Mouse (Mus musculus) embryonic facial prominence, embryonic 15.5 days (tissue): ENCODE measurements around the gene Slc7a6. TPM values are rescaled to one million over a fixed set of nuclear protein-coding genes. Genes with fewer than 3 reads are reported as not detected.

Experiments
- ATAC-seq: fragments of 200-750 bp; cut with Nextera tagmentation; 2 replicates; pipeline ENCODE4 v1.8.0; 2017; ENCODE audit warnings: low read depth, moderate TSS enrichment; ENCODE audit not compliant: insufficient number of reproducible peaks, low FRiP score, low TSS enrichment
- H3K27ac ChIP-seq: fragments of 300-500 bp; sonication (generic); replicated peaks from 2 replicates; pipeline ENCODE4 v1.5.1; 2015; ENCODE audit warnings: mild to moderate bottlenecking, inconsistent platforms
- H3K27me3 ChIP-seq: fragments of 300-500 bp; sonication (generic); 2 replicates; pipeline ENCODE4 v1.6.1; 2015; ENCODE audit warnings: inconsistent platforms
- H3K36me3 ChIP-seq: fragments of 300-500 bp; sonication (generic); 2 replicates; pipeline ENCODE4 v1.6.1; 2015; ENCODE audit warnings: mild to moderate bottlenecking, inconsistent platforms
- H3K4me1 ChIP-seq: fragments of 300-500 bp; sonication (generic); 2 replicates; pipeline ENCODE4 v1.6.1; 2015; ENCODE audit warnings: inconsistent platforms
- H3K4me2 ChIP-seq: fragments of 300-500 bp; sonication (generic); replicated peaks from 2 replicates; pipeline ENCODE4 v1.6.1; 2015; ENCODE audit warnings: mild to moderate bottlenecking, inconsistent platforms
- H3K4me3 ChIP-seq: fragments of 300-500 bp; sonication (generic); replicated peaks from 2 replicates; pipeline ENCODE4 v1.5.1; 2015; ENCODE audit warnings: mild to moderate bottlenecking, inconsistent platforms
- H3K9ac ChIP-seq: fragments of 300-500 bp; sonication (generic); 2 replicates; pipeline ENCODE4 v1.6.1; 2015; ENCODE audit warnings: inconsistent platforms
- H3K9me3 ChIP-seq: fragments of 300-500 bp; sonication (generic); replicated peaks from 2 replicates; pipeline ENCODE4 v1.6.1; 2016; ENCODE audit warnings: inconsistent platforms
- WGBS: fragments of 180-500 bp; shearing (Covaris S2); methylation state at CpG from one replicate; pipeline ENCODE4 v1.1.7; 2015; 5-methylcytosine and 5-hydroxymethylcytosine counted together
- polyA plus RNA-seq: library from polyadenylated mRNA; unstranded; fragments of >200 nt; fragmentation: Nextera tagmentation; extraction: Ambion mirVana; gene quantifications from 2 replicates; pipeline ENCODE4 v1.2.1, GENCODE M21; 2015

The Slc7a6 gene
- polyA plus RNA-seq, 1 experiment from 2014 or later = 44.0 TPM

GRCm38 (mm10) chr8:106163251-106163650, 5.4 kb upstream of the Slc7a6 start:
- Histone ChIP-seq H3K4me2 (no peak overlapping the region), H3K27ac (no peak overlapping the region)

GRCm38 (mm10) chr8:106165460-106165859, 3.2 kb upstream of the Slc7a6 start:
- Histone ChIP-seq H3K4me3 (no peak overlapping the region), H3K4me1 (peaks cover 13% of the 10 kb centered on the region; the same call in 1 of the 2 replicates), H3K27ac (no peak overlapping the region), H3K36me3 (peaks cover 41% of the 10 kb centered on the region), H3K9me3 (no peaks in the 10 kb centered on the region), H3K9ac (no peak overlapping the region), H3K4me2 (no peak overlapping the region), H3K27me3 (no peaks in the 10 kb centered on the region)
- 52% methylated on average over 4 of the region's 4 CpGs for WGBS
- no peak for ATAC-seq

More at GRCm38 (mm10) chr8:106163251-106163650, 5.4 kb upstream of the Slc7a6 start:
- WGBS = 88% methylated on average over 9 of the region's 9 CpGs
- H3K4me1 ChIP-seq = peaks cover 3% of the 10 kb centered on the region; the same call in 1 of the 2 replicates
- H3K4me3 ChIP-seq = no peak overlapping the region
- H3K27me3 ChIP-seq = no peaks in the 10 kb centered on the region
- no peak overlapping the region for H3K9ac ChIP-seq
- H3K36me3 ChIP-seq = peaks cover 47% of the 10 kb centered on the region
- no peaks in the 10 kb centered on the region for H3K9me3 ChIP-seq
- ATAC-seq = no peak

- Histone ChIP-seq H3K4me2 (peak overlapping the region; percentile 94), H3K36me3 (peaks cover 4% of the 10 kb centered on the region; the same call in 1 of the 2 replicates), H3K4me1 (peaks cover 13% of the 10 kb centered on the region; the same call in 1 of the 2 replicates), H3K9ac (peak overlapping the region; percentile 74), H3K9me3 (no peaks in the 10 kb centered on the region), H3K27me3 (no peaks in the 10 kb centered on the region), H3K4me3 (peak overlapping the region; percentile 71), H3K27ac (peak overlapping the region; percentile 89)
- WGBS = 2% methylated on average over 54 of the region's 54 CpGs
- ATAC-seq = peak; percentile 68
Measured at GRCm38 (mm10) chr8:106169017-106169933, 618 bp downstream of the Slc7a6 start.

- H3K4me2 ChIP-seq = peak overlapping the region; percentile 94
- H3K27ac ChIP-seq = peak overlapping the region; percentile 89; the same call in 1 of the 2 replicates
- ATAC-seq = no peak
- peak overlapping the region; percentile 71 for H3K4me3 ChIP-seq
- H3K27me3 ChIP-seq = no peaks in the 10 kb centered on the region
- WGBS = 23% methylated on average over 6 of the region's 6 CpGs
- H3K4me1 ChIP-seq = peaks cover 13% of the 10 kb centered on the region; the same call in 1 of the 2 replicates
- H3K36me3 ChIP-seq = no peaks in the 10 kb centered on the region
- peak overlapping the region; percentile 74; the same call in 1 of the 2 replicates for H3K9ac ChIP-seq
- H3K9me3 ChIP-seq = no peaks in the 10 kb centered on the region
Measured at GRCm38 (mm10) chr8:106169934-106170480, 1.4 kb downstream of the Slc7a6 start.

DNA sequence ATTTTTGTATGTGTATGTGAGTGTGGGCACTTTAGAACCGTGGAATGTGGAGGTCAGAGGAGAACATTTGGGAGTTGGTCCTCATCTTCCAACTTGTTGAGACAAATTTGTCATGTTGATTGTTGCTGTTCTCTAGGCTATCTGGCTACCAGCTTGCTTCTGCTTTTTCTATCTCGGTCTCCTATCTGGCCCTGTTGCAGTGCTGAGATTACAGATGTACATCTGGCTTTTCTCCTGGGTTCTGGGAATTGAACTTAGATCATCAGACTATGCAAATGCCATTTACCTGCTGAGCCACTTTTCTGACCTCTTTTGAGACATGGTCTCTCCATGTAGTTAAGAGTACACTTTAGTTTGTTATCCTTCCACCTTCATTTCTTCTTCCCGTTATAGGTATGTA, 4.9 kb downstream of the Slc7a6 start:
- H3K4me1 ChIP-seq = peaks cover 18% of the 10 kb centered on the region
- 91% methylated on average over 3 of the region's 3 CpGs for WGBS
- ATAC-seq = no peak
- H3K27ac ChIP-seq = no peak overlapping the region
- H3K9me3 ChIP-seq = no peaks in the 10 kb centered on the region
- H3K4me2 ChIP-seq = no peak overlapping the region
- H3K9ac ChIP-seq = no peak overlapping the region
- H3K36me3 ChIP-seq = no peaks in the 10 kb centered on the region
- H3K4me3 ChIP-seq = no peak overlapping the region
- H3K27me3 ChIP-seq = no peaks in the 10 kb centered on the region

- peaks cover 6% of the 10 kb centered on the region; the same call in 1 of the 2 replicates for H3K36me3 ChIP-seq
- no peak overlapping the region for H3K9ac ChIP-seq
- H3K9me3 ChIP-seq = no peaks in the 10 kb centered on the region
- H3K27ac ChIP-seq = no peak overlapping the region
- H3K4me3 ChIP-seq = no peak overlapping the region
- no peak overlapping the region for H3K4me2 ChIP-seq
- peaks cover 9% of the 10 kb centered on the region; the same call in 1 of the 2 replicates for H3K4me1 ChIP-seq
- H3K27me3 ChIP-seq = no peaks in the 10 kb centered on the region
- ATAC-seq = no peak
- 11% methylated on average over 1 of the region's 1 CpGs for WGBS
Measured at GRCm38 (mm10) chr8:106176891-106177290, 8.2 kb downstream of the Slc7a6 start.

- Histone ChIP-seq H3K27me3 (no peaks in the 10 kb centered on the region), H3K4me1 (peaks cover 9% of the 10 kb centered on the region; the same call in 1 of the 2 replicates), H3K4me3 (no peak overlapping the region), H3K27ac (no peak overlapping the region), H3K9me3 (no peaks in the 10 kb centered on the region), H3K4me2 (no peak overlapping the region), H3K9ac (no peak overlapping the region), H3K36me3 (peaks cover 6% of the 10 kb centered on the region; the same call in 1 of the 2 replicates)
- no peak for ATAC-seq
- WGBS = 68% methylated on average over 1 of the region's 1 CpGs
Measured at GRCm38 (mm10) chr8:106177594-106177993, 8.9 kb downstream of the Slc7a6 start.

DNA sequence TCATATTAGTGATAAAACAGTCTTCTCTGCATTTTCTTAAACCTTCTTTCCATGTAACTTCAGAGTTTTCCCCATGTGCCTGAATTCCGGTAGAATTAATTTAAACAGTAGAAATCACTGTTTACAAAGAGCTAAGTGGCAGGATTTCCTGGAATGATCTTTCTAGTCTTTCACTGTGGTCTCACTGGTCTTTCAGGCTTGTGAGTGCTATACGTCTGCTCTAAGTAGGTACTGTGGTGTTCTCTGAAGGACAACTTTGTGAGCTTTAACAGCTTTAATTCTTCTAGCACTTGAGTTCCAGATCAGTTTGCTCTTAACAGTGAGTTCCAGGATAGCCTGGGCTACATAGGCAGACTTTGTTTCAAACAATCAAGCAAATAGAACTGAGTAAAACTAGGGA, 9.8 kb downstream of the Slc7a6 start:
- 53% methylated on average over 2 of the region's 2 CpGs for WGBS
- Histone ChIP-seq H3K4me3 (no peak overlapping the region), H3K27ac (no peak overlapping the region), H3K9me3 (no peaks in the 10 kb centered on the region), H3K27me3 (no peaks in the 10 kb centered on the region), H3K9ac (no peak overlapping the region), H3K36me3 (peaks cover 14% of the 10 kb centered on the region), H3K4me2 (no peak overlapping the region), H3K4me1 (peaks cover 9% of the 10 kb centered on the region; the same call in 1 of the 2 replicates)
- no peak for ATAC-seq

- Histone ChIP-seq H3K4me1 (no peaks in the 10 kb centered on the region), H3K27me3 (no peaks in the 10 kb centered on the region), H3K4me2 (no peak overlapping the region), H3K4me3 (no peak overlapping the region), H3K27ac (no peak overlapping the region; the same call in 1 of the 2 replicates), H3K9ac (no peak overlapping the region), H3K36me3 (peaks cover 31% of the 10 kb centered on the region), H3K9me3 (no peaks in the 10 kb centered on the region)
- ATAC-seq = no peak
- WGBS = 60% methylated on average over 8 of the region's 8 CpGs
Measured at GRCm38 (mm10) chr8:106185628-106186270, 17.1 kb downstream of the Slc7a6 start.

DNA sequence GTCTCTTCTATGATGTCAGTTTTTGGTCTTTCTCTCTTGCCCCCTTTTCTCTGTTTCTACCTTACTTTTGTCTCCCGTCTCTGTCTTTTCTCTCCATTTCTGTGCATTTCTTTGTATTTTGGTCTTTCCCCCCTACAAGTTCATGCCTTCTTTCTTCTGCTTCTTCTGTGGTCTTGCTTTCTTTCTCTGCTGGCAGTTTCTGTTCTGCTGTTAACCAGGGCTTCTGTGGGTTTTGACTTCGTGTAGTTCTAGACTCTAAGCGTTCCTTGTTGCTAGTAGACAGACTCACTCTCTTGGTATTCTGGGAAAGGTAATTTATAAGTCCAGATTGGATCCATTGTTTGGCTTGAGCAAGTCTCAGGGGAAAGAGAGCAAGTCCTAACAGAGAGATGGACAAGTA, 17.7 kb downstream of the Slc7a6 start:
- Histone ChIP-seq H3K9ac (no peak overlapping the region), H3K9me3 (no peaks in the 10 kb centered on the region), H3K4me3 (no peak overlapping the region), H3K27ac (no peak overlapping the region), H3K4me1 (no peaks in the 10 kb centered on the region), H3K36me3 (peaks cover 31% of the 10 kb centered on the region), H3K4me2 (no peak overlapping the region), H3K27me3 (no peaks in the 10 kb centered on the region)
- no peak for ATAC-seq
- 90% methylated on average over 3 of the region's 3 CpGs for WGBS

DNA sequence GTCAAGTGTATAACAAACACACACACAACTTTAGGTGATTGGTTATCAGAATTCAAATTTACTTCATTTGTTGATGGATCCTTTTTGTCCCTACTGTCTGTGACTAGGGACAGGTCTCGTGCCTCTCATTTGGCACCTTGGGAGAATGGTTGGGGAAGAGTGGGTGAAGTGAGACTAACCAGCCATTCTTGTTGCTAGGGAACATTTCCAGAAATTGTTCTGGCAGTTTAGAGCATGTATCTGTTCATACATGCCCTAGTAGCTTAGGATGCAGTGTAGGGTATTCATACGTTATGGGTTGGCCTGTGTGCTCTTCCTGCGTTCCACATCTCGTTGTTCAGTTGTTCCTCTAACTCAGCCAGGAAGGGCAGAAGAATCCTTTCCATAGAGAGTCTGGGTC, 20.5 kb downstream of the Slc7a6 start:
- no peak overlapping the region for H3K9ac ChIP-seq
- no peak overlapping the region for H3K27ac ChIP-seq
- peaks cover 36% of the 10 kb centered on the region for H3K36me3 ChIP-seq
- no peak overlapping the region for H3K4me3 ChIP-seq
- H3K4me2 ChIP-seq = no peak overlapping the region
- no peaks in the 10 kb centered on the region for H3K4me1 ChIP-seq
- no peaks in the 10 kb centered on the region for H3K27me3 ChIP-seq
- no peak for ATAC-seq
- H3K9me3 ChIP-seq = no peaks in the 10 kb centered on the region
- WGBS = 87% methylated on average over 4 of the region's 4 CpGs
